Mouse (Mus musculus) cortical plate, adult 2 months (tissue): ENCODE results near the gene Ube2e2.

Source experiments
- CTCF ChIP-seq: fragments of 200-500 bp; IDR thresholded peaks from 2 replicates; pipeline ENCODE4 v1.5.1; 2011; ENCODE audit warnings: mild to moderate bottlenecking, control low read depth, low read length; ENCODE audit not compliant: insufficient read depth; ENCODE audit errors: extremely low read depth
- POLR2A ChIP-seq: fragments of 200-500 bp; IDR thresholded peaks from 2 replicates; pipeline ENCODE4 v1.6.1; 2011; ENCODE audit warnings: mild to moderate bottlenecking, low read length, control low read depth; ENCODE audit not compliant: insufficient read depth; ENCODE audit errors: extremely low read depth

DNA sequence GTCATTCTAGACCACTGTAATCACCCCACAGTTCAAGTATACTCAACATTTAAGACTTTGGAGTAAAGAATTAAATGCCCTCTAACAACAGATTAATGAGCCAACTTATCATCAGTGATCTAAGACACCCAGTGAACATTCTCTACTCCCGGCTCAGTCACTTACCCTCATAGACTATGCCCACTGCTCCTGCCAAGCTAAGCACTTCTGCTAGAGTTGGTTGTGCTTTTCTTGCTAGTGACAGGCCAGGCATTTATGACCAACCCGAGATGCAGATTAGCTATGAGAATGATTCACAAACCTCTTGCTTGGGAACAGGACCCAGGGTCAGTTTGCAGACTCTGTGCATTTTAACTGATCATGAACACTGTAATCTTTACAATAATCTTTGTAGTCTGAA, 230.4 kb downstream of the Ube2e2 start:
- TF ChIP-seq CTCF (no peak), POLR2A (no peak)
